Mouse (Mus musculus) left cerebral cortex, adult 6 months (tissue): ENCODE measurements around the gene Aff4. TPM values are rescaled to one million over a fixed set of nuclear protein-coding genes. Genes with fewer than 3 reads are reported as not detected.

Experiments used
- long read RNA-seq, 2 experiments: library from polyadenylated mRNA; unstranded; transcript quantifications; one replicate each; pipeline ENCODE4 v2.0.0; 2019 to 2020
- polyA plus RNA-seq: library from polyadenylated mRNA; unstranded; fragments of <200 nt; fragmentation: Nextera tagmentation; gene quantifications from 2 replicates; pipeline ENCODE4 v1.2.3, GENCODE M21; 2021

The Aff4 gene
- polyA plus RNA-seq = 7.5 and 59.8 TPM in 2 replicates
- long read RNA-seq, experiment 1, full-length matches to known transcripts = 1 of 48 reads
- long read RNA-seq, experiment 1, partial matches to known transcripts = 41 of 48 reads
- long read RNA-seq, experiment 1, other reads (novel, unspliced or antisense) = 6 of 48 reads
- long read RNA-seq, experiment 2, partial matches to known transcripts = 8 of 37 reads
- long read RNA-seq, experiment 2, other reads (novel, unspliced or antisense) = 29 of 37 reads

GRCm38 (mm10) chr11:53350291-53351223, at the start of gene Aff4:
Gene Aff4, plus strand, starts transcription at chr11:53350833.

GRCm38 (mm10) chr11:53324512-53324968, 26.1 kb upstream of the Aff4 start, which contains the start of gene Zcchc10:
Gene Zcchc10, plus strand, starts transcription at chr11:53324679.

GRCm38 (mm10) chr11:53423036-53423435, 72.4 kb downstream of the Aff4 start, which contains the start of gene Leap2:
Gene Leap2, minus strand, starts transcription at chr11:53423170.

DNA sequence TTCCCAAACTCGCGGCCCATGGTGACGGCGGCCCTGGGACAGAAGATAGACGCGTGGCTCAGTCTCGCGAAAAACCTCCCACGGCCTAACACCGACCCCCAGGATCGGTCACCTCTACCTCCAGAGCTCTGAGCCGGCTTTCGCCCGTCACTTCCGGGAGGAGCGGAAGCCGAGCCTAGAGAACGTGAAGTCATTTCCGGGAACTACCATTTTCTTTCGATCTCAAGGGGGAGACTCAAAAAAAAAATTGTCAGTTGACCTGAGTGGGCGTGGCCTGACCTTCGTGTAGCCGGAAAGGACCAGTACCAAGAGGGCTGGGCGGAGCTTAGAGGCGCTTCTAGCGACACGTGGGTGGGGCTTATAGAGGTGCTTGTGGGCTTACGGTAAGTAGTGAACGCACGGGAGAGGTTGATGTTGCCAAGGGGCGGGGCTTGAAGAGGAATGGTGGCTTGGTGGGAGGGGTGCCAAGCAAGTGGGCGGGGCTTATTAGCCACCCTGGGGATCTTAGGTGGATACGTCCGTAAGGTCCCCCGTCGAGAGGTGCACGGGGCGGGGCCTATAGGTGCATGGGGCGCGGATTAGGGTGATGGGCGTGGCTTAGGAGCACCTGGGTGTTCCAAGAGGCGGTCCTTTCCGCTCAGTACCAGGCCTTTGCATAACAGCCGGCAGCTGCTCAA, 80.2 kb downstream of the Aff4 start, which contains the start of the genes Uqcrq and Gdf9:
Uqcrq (minus strand) TSS at position 162 of the 677 bp plus-strand sequence.
Gdf9 (plus strand) TSS at position 354 of the 677 bp plus-strand sequence.

GRCm38 (mm10) chr11:53456474-53457371, 106.1 kb downstream of the Aff4 start, which contains the start of the genes Gm10447 and Shroom1:
Gene Gm10447, minus strand, starts transcription at chr11:53457110.
Gene Shroom1, plus strand, starts transcription at chr11:53457205.

GRCm38 (mm10) chr11:53469968-53470695, 119.5 kb downstream of the Aff4 start, which contains the start of gene Gm9837:
Gene Gm9837, minus strand, starts transcription at chr11:53470479.

Other genes starting within 250 kb of the Aff4 start
- 32.3 and 41.1 TPM in 2 replicates for gene Hspa4, start 50.4 kb upstream of the Aff4 start, polyA plus RNA-seq
- gene Zcchc10, start 26.2 kb upstream of the Aff4 start, polyA plus RNA-seq = 9.1 and 10.6 TPM in 2 replicates
- not detected in 2 replicates for gene Leap2, start 72.3 kb downstream of the Aff4 start, polyA plus RNA-seq
- gene Uqcrq, start 80.0 kb downstream of the Aff4 start, polyA plus RNA-seq = 1,761 and 1,964 TPM in 2 replicates
- 1.1 and 1.5 TPM in 2 replicates for gene Gdf9, start 80.2 kb downstream of the Aff4 start, polyA plus RNA-seq
- 0.04 TPM in 1 of 2 replicates, not detected in the other for gene Gm10447, start 106.3 kb downstream of the Aff4 start, polyA plus RNA-seq
- 4.1 and 4.4 TPM in 2 replicates for gene Shroom1, start 106.4 kb downstream of the Aff4 start, polyA plus RNA-seq
- gene Gm9837, start 119.6 kb downstream of the Aff4 start, polyA plus RNA-seq = not detected in 2 replicates
- 1.2 and 1.8 TPM in 2 replicates for gene Gm9945, start 129.3 kb downstream of the Aff4 start, polyA plus RNA-seq
- gene Sowaha, start 129.4 kb downstream of the Aff4 start, polyA plus RNA-seq = 31.2 and 38.6 TPM in 2 replicates
- 129 and 140 TPM in 2 replicates for gene Sept8, start 168.4 kb downstream of the Aff4 start, polyA plus RNA-seq
- gene Kif3a, start 216.5 kb downstream of the Aff4 start, polyA plus RNA-seq = 119 and 137 TPM in 2 replicates